Mouse (Mus musculus) induced T-regulatory cell, adult 2 months (primary cell): ENCODE measurements around the gene Otub1.

Experiments used
- DNase-seq: peaks from one replicate; pipeline ENCODE4 v3.0.0-alpha.2; 2012; ENCODE audit warnings: low read depth

Otub1 gene

DNA sequence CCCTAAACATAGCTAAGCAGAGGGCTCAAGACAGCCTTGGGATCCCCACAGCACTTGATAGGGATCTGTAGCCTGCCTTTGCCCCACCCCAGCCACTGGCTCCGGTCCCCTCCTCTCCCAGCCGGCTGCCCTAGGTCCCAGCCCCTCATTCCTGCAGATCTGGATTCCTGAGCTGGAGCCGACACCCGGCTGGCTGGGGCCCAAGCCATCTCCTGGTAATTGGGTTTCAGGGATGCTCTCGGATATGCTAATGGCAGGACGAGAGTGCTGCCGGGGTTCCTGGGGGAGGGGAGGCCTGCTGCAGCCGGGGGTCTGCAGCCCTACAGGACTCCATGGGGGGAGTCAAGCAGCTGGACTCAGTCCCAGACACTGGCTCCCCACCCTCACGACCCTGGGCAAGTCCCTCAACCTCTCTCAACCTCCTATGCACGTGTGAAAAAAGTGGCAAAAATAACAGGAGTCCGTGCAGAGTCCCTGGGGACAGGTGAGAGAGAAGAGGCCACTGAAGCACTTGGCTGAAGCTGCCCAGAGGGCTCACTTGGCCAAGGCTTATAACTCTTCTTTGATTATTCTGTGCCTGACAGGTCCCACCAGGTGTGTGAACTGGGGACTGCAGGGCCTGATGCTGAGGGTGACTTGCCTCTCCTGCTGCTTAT, 29.9 kb downstream of the Otub1 start:
- DNase-seq: no peak

DNA sequence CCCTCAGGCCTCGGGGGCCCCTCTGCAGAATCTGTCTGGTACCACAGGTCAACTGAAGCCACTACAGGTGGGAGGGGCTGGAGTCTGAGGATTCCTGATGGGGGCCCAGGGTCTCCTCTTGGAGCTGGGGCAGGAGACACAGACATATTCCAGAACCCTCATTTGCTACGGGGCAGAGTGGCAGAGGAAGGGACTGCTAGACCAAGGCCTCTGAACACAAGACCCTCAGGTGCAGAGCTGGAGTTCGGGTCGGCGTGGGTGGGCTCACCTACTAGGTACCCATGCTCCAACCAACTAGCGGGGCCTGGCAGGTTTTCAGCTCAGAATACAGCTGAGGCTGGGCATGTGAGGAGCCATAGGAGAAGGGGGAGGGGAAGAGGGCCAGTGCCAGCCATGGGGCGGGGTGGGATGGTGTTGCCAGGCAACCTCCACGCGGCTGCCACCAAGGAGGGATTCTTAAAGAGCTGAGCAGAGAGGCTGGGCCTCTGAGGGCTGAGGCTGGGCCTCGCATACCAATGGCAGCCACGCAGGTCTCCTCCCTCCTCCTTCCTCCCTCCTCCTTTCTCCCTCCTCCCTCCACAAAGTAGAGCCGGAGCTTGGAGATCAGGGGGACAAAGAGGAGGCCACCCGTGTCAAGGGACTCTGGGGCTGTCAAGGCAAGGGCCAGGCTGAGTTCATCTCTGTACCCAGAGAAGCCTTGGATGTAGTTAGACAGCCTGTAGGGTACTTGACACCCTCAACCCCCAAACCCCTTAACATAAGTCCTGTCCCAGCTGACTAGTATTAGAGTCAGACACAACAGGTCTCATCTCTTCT, 33.9 kb downstream of the Otub1 start:
- no peak for DNase-seq

DNA sequence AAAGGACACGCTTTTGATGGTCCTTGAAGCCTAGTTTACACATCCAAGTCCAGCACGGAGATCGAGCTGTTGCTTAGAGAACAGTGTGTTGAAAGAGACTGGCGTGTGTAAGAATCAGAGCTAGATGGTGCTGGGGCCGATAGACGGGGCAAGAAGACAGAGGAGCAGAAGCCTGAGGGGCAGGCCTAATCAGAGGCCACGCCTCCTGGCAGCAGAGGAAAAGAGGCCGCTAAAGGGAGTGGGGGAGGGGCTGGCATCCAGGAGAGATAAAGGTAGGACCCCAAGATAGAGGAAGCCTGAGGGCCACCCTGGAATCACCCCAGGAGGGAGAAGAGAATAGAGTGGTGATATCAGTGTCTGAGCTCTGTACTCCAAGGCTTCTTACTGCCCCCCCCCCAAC, 34.7 kb downstream of the Otub1 start:
- no peak for DNase-seq

DNA sequence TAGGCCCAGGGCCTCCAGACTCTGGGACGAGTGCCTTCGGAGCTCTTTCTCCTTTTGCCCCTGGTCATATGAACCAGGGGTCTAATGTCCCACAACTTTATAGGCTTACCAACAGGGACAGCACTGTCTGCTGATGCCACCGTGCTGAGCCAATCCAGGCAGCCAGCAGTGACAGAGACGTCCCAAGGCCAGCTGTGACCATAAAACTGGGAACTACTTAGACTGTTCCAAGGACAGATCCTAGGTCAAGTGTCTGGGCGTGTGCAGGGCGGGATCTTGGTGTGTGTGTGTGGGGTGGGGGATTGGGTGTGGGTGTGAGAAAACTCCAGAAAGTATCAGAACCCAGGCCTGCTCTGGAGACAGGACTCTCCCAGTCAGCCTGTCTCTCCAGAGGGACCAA, 35.2 kb downstream of the Otub1 start:
- no peak for DNase-seq

DNA sequence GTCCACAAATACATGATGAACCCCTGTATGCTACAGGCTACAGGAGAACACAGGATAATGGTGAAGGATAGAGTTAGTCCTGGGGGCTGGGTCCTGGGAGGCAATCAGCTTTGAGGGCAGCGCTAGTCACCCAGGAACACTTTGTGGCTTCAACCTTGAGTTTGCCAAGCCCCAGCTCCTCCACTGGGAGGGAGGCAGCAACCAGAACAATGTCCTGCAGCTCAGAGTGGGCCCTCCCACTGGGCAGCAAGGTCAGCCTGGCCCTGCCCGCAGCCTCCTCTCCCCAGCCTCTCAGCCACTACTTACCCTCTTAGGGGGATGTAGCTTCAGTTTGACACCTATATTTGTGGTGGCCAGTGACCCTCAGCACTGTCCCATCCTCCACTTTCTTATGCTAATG, 37.7 kb downstream of the Otub1 start:
- no peak for DNase-seq

DNA sequence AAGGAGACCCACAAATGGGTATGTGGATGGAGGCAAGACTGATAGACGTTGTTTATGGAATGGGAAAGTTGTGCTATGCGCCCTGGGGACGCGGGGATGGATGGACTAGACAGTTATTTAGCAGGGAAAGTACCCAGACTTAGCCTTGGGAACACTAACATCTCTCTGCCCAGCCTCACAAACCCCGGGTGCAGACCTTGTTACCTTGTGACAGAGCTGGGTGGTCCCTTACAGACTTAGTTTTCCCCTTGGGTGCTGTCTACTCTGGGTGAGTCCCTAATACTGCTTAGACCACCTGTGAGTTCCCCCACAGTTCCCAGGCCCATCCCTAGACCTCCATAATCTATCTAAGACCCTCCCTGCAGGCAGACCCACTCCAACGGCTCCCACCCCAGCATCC, 39.3 kb downstream of the Otub1 start:
- DNase-seq: no peak

DNA sequence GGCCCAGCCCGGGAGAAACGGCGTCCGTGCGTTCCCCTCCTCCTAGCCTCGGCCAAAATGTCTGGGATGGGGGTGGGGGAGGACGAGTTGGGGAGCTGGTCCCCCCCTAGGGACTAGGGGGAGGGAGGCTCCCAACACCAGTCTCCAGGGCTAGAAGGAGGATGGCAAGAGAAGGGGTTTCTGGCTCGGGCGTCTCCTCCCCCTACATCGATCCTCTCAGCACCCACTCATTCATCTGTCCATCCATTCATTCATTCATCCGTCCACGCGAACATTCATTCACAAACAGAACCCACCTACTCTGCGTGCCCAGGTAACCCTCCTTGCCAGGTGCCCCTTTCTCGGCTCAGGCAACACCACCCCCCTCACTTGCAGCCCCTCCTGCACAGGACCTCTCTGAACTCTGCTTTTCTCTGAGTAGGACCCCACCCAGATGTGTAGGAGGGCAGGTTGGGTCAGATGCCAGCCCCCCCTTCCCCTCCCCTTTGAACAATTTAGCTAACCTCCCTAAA, 39.9 kb downstream of the Otub1 start:
- no peak for DNase-seq

DNA sequence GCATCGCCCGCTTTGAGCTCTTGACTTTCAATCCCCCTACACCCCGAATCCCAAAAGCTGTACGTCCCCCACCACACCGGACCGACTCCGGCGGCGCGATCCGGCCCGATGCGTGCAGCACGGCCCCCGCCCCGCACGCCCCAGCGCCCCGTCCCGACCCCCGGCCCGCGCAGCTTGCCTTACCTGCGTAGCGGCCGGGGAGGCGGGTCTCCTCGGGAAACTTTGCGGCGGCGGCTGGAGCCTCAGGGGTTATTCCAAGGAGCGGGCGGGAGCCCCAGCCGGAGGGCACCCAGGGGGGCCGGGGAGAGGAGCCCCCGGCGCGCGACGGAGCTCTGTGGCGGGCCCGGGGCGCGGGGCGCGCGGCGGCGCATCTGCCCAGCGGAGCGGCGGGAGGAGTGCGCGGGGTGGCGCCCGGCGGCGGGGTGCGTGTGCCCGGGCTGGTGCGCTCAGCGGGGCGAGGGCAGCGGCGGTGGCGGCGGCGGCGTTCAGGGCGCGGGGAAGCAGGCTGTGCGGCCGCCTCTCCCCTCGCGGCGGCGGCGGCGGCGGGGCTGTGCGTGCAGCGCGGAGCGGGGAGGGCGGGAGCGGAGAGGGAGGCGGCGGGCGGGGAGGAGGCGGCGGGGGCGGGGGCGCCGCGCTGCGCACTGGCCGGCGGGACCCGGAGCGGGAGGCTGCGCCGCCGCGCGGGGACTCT, 40.5 kb downstream of the Otub1 start:
- DNase-seq: no peak

DNA sequence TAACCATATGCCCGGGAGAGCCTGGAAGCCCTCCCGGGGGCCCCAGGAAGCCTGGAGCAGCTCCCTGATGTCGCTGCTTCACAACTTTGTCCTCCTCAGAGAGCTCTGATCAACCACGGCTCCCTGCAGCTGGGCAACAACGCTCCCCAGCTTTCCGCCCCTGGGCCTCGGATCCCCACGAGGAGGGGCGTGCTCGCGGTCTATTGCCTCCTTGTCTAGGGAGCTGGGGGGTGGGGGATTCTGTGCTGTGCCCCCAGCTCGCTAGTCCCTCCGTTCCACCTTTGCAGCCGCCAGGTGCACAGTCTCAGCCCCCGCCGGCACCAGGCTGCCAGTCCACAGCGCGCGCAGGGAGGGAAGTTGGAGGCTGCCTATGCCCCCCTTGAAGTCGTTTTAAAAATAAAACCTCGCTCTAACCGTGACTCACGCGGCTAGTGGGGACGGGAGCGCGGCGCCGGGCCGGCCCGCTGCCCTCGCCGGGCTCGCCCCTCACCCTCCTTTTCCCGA, 41.2 kb downstream of the Otub1 start:
- no peak for DNase-seq

DNA sequence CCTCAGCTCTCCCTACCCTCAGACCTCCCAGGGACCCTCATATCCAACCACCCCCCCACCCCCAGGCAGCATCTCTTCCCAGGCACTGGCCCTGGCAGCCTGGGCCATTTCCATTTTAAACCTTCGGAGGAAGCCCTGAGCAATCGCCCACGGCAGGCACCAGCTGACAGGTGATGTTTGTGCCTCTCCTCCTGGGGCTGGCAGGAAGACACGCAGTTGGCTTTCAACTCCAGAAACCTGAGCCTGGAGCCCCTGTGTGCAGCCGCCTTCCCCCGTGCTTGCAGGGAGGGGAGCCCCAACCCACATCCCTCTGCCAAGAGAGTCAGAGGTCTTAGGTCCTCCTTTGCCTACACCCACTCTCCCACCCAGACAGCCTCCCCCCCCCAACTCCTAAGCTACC, 41.9 kb downstream of the Otub1 start:
- no peak for DNase-seq

DNA sequence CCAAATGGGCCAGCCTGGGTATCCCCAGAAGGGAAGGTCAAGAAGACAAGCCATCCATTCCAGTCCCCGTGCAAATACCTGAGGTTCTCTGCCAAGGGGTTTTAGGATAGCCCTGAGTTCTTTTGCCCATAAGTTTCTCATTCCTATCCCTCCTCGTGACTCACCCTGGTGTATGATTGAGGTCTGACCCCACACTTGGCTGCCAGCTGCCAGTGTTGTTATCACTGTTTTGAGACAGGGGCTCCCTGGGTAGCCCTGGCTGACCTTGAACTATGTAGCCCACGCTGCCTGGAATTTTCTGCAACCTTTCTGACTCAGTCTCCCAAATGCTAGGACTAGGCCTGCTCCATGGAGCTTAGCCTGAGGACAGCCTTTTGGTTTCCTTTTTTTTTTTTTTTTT, 45.1 kb downstream of the Otub1 start:
- DNase-seq: no peak

DNA sequence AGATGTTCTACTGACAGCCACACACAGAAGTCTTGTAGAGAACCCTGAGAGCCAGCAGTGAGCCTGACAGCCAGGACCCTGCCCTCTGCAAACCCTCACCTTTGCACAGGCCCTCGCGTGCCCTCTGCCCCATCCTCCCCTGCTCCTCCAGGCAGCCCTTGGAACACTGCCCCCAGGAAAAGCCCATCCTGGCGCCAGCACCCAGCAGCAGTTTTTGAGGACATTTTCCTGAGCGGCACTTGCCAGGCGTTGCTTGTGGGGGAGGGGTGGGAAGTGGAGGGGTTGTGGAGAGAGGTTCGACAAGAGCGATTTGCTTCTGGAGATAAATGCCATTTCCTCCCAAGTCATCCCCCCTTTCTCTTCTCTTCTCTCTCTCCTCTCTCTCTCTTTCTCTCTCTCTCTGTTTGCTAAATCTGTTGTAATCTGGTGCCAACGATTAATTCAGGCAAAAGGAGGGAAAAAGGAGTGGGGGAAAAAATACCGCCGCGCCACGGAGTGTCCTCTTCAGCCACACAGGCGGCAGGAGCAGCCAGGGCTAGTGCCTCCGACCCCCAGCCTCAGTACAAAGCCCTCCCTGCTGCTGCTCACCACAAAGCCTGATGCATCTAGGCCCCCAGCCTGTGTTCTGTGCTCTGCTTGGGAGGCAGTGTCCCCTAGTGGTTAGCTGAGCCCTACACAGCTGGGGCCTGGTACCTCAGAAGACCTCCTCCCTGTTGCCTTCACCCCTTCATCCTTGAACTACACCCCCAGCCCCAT, 45.8 kb downstream of the Otub1 start:
- DNase-seq: no peak

DNA sequence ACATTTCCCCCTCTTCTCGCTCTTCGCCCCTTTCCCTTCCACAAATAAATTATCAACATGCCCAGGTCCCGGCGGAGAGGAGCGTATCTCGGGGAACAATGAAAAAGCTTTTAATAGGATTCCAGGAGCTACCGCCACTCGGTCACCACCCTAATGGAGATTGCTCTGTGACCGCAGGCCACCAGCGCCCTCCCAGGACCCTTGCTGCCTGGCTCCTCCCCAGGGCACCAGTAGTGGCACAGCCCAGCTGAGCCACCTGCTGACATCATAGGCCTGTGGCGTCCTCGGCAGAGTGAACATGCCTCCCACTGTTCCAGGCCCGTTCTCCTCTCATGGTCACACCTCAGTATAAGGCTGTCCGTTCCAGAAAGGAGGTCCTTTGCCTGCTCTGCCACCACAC, 48.4 kb downstream of the Otub1 start:
- no peak for DNase-seq

DNA sequence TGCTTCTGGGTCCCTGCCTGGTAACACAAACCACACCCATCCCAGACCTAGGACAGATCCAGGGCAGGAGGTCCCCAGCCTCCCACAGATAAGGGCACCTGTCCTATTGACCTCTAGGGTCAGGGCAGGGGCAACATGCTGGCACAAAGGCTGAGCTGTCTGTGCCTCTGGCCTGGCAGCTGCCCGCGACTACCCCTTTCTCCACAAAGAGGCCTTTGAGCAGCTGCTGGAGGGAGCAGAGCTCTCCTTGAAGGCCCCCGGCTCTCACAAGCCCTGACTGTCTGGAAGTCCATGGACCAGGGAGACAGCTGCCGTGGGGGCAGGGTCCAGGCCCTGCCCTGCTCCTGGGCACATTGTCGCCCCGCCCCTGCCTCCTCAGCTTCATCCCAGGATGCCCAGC, 50.9 kb downstream of the Otub1 start:
- DNase-seq: no peak

DNA sequence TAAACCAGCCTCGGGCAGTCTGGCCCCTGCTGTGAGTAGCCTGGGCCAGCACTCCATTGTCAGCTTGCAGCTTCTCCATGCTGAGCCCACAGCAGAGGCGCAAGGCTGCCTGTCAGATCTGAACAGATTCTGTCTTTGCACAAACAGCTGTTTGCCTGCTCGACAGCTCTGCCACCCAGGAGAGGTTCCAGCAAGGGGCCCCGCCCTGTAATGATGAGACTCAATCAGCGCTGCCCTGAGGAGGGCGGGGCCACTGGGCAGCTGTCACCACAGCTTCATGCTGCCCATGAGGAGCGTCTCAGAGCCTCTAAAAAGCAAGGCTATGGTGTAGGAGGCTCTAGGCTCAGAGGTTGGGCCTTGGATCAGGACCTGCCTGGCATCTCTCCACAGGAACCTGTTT, 52.9 kb downstream of the Otub1 start:
- peak; percentile 32 for DNase-seq

DNA sequence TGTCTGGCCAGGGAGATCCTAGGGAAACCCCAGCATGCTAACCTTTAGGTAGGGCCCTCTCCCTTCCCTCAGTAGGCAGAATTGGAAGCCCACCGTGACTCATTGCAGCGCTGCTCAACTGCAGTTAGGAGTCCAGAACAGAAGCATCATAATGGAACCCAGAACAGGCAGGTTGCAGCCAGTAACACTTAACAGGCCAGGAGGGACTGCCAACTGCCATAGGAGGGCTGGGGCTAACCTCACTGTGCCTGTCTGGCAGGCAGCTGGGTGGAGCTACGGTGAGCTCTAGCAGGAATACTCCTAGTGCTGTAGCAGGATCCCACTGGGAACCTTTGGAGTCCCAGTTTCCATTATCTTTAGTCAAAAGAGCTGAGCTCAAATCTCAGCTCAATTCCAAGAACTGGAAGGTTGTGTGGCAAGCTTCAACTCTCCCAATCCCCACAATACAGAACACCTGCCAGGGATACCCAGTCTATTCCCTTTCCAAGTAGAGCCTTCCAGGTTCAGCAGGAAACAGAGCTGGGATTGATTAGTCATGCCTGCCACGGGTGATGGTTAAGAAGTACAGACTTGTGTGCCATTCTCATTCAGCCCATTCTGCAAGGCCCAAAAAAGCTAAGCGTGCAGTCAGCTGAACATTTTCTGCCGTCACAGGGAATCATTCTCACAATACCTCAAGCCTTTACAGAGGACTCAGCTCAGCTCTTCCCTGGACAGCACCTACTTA, 54.0 kb downstream of the Otub1 start:
- DNase-seq: no peak

DNA sequence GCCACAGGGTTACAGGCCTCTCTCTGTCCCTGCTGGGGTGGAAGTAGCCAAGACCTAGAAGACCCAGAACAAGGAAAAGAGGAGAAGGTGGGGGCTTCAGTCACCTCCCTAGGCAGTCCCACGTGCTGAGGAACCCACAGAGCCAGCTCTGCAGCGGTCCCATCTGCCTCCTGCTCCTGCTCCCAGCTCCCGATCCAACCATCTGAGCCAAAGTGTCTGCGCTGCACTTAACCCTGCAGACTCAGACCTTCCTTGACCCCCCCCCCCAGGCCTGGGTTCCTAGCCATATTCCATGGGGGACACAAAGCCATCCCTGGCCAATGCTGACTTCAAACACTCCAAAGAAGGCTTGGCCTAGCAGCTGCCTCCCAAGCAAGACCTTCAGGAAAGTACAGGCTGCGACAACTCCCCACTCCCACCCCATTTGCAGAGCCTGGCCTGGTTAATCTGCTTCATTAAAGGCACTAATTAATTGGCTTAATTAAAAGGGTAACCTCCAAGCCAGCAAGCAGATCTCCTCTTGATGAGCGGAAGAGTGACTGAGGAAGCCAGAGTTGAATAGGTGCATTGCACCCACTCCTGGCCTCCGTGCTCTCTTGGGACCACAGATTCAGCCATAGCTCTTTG, 54.7 kb downstream of the Otub1 start:
- DNase-seq: no peak

DNA sequence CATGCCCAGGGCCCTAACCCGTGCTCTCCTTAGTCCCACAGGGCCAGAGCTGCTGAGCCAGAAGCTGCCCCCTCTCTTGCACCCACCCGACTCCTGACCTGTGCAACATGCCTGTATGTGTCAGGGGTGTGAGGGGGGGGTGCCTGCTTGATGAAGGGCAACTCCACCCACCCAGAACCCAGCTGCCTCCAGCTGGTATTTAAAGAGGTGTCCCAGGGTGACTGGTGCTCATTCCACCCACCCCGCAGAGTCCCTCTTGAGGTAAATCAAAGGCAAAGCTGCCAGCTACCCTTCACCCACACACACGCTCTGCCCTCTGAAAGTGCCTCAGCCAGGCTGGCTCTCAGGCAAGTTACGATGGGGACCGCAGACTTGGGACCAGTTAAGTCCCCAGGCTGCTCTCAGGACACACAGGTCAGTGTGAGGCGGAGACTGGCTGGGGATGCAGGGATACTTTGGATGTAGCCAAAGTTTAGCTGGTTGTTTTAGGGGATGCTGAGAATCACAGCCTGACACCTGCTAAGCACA, 56.9 kb downstream of the Otub1 start:
- DNase-seq: no peak

DNA sequence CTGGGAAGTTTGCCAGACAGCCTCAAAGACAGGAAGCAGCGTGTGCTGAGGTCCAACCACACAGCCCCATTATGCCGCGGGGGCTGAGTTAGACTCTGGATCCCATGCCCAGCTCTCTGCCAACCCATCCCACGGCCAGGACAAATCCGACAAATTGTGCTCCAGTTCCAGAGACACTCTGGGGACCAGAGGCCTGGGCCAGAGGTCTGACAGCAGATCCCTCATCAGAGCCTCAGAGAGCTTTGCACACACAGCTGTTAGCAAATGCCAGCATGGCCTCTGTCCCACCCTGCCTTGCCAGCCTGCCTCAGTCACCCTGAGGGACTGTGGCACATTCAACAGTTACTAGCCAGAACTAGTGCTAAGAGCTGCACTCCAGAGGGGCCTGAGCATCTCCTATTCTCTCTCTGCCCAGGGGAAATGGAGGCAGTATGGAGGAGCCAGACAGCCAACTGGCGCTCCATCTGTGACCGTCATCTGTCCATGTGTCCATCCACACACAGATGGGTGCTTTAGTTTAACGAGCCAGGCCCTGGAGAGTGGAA, 57.5 kb downstream of the Otub1 start:
- DNase-seq: no peak
